Mouse (Mus musculus) heart, embryonic 12.5 days (tissue): Measurements from ENCODE around the gene Rnf24. TPM values are rescaled to one million over a fixed set of nuclear protein-coding genes. Genes with fewer than 3 reads are reported as not detected.

ENCODE experiments used
- microRNA-seq: library from miRNA; unstranded; fragments of <30 nt; microRNA quantifications from one replicate; pipeline ENCODE4, GENCODE M21; 2017
- polyA plus RNA-seq: library from polyadenylated mRNA; unstranded; fragments of >200 nt; fragmentation: Nextera tagmentation; extraction: Ambion mirVana; gene quantifications from 2 replicates; pipeline ENCODE4 v1.2.1, GENCODE M21; 2016

Rnf24 gene
- polyA plus RNA-seq, 1 experiment from 2014 or later = 2.8 TPM

Small RNA genes within 50 kb of the gene (microRNA-seq; reads per million reads assigned to microRNA genes)
- 72.4 reads per million, percentile 49 among the genes with 10 or more reads in this experiment for gene Mir103-2

Other genes starting within 250 kb of the Rnf24 start
- gene Hspa12b, start 225.6 kb downstream of the Rnf24 start, polyA plus RNA-seq = 8.7 and 8.9 TPM in 2 replicates
- gene Gm11037, start 219.4 kb downstream of the Rnf24 start, polyA plus RNA-seq = not detected in 2 replicates
- gene 1700037H04Rik, start 192.8 kb downstream of the Rnf24 start, polyA plus RNA-seq = 69.2 and 69.6 TPM in 2 replicates
- 6.9 and 7.2 TPM in 2 replicates for gene Cenpb, start 172.8 kb downstream of the Rnf24 start, polyA plus RNA-seq
- gene Cdc25b, start 165.9 kb downstream of the Rnf24 start, polyA plus RNA-seq = 38.7 and 39.1 TPM in 2 replicates
- 1.2 and 1.3 TPM in 2 replicates for gene Spef1, start 165.6 kb downstream of the Rnf24 start, polyA plus RNA-seq
- 30.1 and 32.0 TPM in 2 replicates for gene Ap5s1, start 145.8 kb downstream of the Rnf24 start, polyA plus RNA-seq
- gene Mavs, start 118.8 kb downstream of the Rnf24 start, polyA plus RNA-seq = 20.3 and 20.6 TPM in 2 replicates
- gene Pank2, start 90.4 kb downstream of the Rnf24 start, polyA plus RNA-seq = 37.1 and 37.6 TPM in 2 replicates
- gene Smox, start 138.6 kb upstream of the Rnf24 start, polyA plus RNA-seq = 21.0 and 21.3 TPM in 2 replicates
- 0.23 and 0.45 TPM in 2 replicates for gene Adra1d, start 209.4 kb upstream of the Rnf24 start, polyA plus RNA-seq